Mouse (Mus musculus): ENCODE data around the gene Ccdc47. TPM values are rescaled to one million over a fixed set of nuclear protein-coding genes. Genes with fewer than 3 reads are reported as not detected.

The Ccdc47 gene
- polyA plus RNA-seq, 1 experiment = 16.9 TPM

GRCm38 (mm10) chr11:106220603-106221002, 4.5 kb upstream of the Ccdc47 start:
- no peak for TF ChIP-seq CTCF (IDR thresholded peaks at IDR 0.05; ENCODE audit: borderline replicate concordance, control insufficient read depth, extremely low read depth, insufficient read depth, low read length, poor library complexity)
- no peak for TF ChIP-seq POLR2A (IDR thresholded peaks at IDR 0.05; ENCODE audit: control insufficient read depth, extremely low read depth, insufficient read depth, low read length, poor library complexity)
- Histone ChIP-seq H3K36me3 (ENCODE audit: control insufficient read depth, insufficient read depth, low read length) (peaks cover 17% of the 10 kb centered on the region), H3K27me3 (ENCODE audit: control insufficient read depth, insufficient read depth, low read length) (no peaks in the 10 kb centered on the region), H3K4me1 (replicated peaks; ENCODE audit: control insufficient read depth, insufficient read depth, low read length) (0 out of 2 replicates have a peak, but pooled peaks cover 4% of the 10 kb centered on the region), H3K27ac (ENCODE audit: control insufficient read depth, insufficient read depth, low read length) (no peak overlapping the region), H3K4me3 (ENCODE audit: control insufficient read depth, insufficient read depth, low read length) (no peak overlapping the region)
- no peak for DNase-seq
- WGBS = 96% methylated on average over 3 of the region's 3 CpGs

GRCm38 (mm10) chr11:106216730-106217490, 766 bp upstream of the Ccdc47 start, which contains the start of gene Ddx42:
Gene Ddx42 (plus strand): TSS chr11:106216926.
- H3K27ac ChIP-seq (ENCODE audit: control insufficient read depth, insufficient read depth, low read length) = peak within 1 kb of the TSS; percentile 88
- no peaks in the 10 kb centered on the region for H3K27me3 ChIP-seq (ENCODE audit: control insufficient read depth, insufficient read depth, low read length)
- H3K36me3 ChIP-seq (ENCODE audit: control insufficient read depth, insufficient read depth, low read length) = no peaks in the 10 kb centered on the region; the same call in none of the 2 replicates
- peak; percentile 83; the same call in 1 of the 2 replicates for TF ChIP-seq POLR2A (IDR thresholded peaks at IDR 0.05; ENCODE audit: control insufficient read depth, extremely low read depth, insufficient read depth, low read length, poor library complexity)
- no peak for TF ChIP-seq CTCF (IDR thresholded peaks at IDR 0.05; ENCODE audit: borderline replicate concordance, control insufficient read depth, extremely low read depth, insufficient read depth, low read length, poor library complexity)
- peak; percentile 88 for DNase-seq
- under 1% methylated on average over 70 of the region's 70 CpGs for WGBS
- peak within 1 kb of the TSS; percentile 88 for H3K4me3 ChIP-seq (ENCODE audit: control insufficient read depth, insufficient read depth, low read length)
- H3K4me1 ChIP-seq (replicated peaks; ENCODE audit: control insufficient read depth, insufficient read depth, low read length) = peaks cover 9% of the 10 kb centered on the region; the same call in 1 of the 2 replicates

GRCm38 (mm10) chr11:106215450-106215859, 689 bp downstream of the Ccdc47 start:
- no peak for DNase-seq
- H3K27me3 ChIP-seq (ENCODE audit: control insufficient read depth, insufficient read depth, low read length) = no peaks in the 10 kb centered on the region
- no peak overlapping the region for H3K27ac ChIP-seq (ENCODE audit: control insufficient read depth, insufficient read depth, low read length)
- no peak overlapping the region for H3K4me3 ChIP-seq (ENCODE audit: control insufficient read depth, insufficient read depth, low read length)
- H3K36me3 ChIP-seq (ENCODE audit: control insufficient read depth, insufficient read depth, low read length) = peaks cover 12% of the 10 kb centered on the region
- peaks cover 9% of the 10 kb centered on the region; the same call in 1 of the 2 replicates for H3K4me1 ChIP-seq (replicated peaks; ENCODE audit: control insufficient read depth, insufficient read depth, low read length)
- TF ChIP-seq CTCF (IDR thresholded peaks at IDR 0.05; ENCODE audit: borderline replicate concordance, control insufficient read depth, extremely low read depth, insufficient read depth, low read length, poor library complexity) (no peak), POLR2A (IDR thresholded peaks at IDR 0.05; ENCODE audit: control insufficient read depth, extremely low read depth, insufficient read depth, low read length, poor library complexity) (no peak)
- WGBS = 15% methylated on average over 7 of the region's 7 CpGs

- Histone ChIP-seq H3K4me1 (replicated peaks; ENCODE audit: control insufficient read depth, insufficient read depth, low read length) (peaks cover 9% of the 10 kb centered on the region; the same call in 1 of the 2 replicates), H3K27ac (ENCODE audit: control insufficient read depth, insufficient read depth, low read length) (no peak overlapping the region), H3K4me3 (ENCODE audit: control insufficient read depth, insufficient read depth, low read length) (no peak overlapping the region), H3K36me3 (ENCODE audit: control insufficient read depth, insufficient read depth, low read length) (peaks cover 18% of the 10 kb centered on the region), H3K27me3 (ENCODE audit: control insufficient read depth, insufficient read depth, low read length) (no peaks in the 10 kb centered on the region)
- 94% methylated on average over 5 of the region's 5 CpGs for WGBS
- DNase-seq = no peak
- TF ChIP-seq CTCF (IDR thresholded peaks at IDR 0.05; ENCODE audit: borderline replicate concordance, control insufficient read depth, extremely low read depth, insufficient read depth, low read length, poor library complexity) = no peak
- TF ChIP-seq POLR2A (IDR thresholded peaks at IDR 0.05; ENCODE audit: control insufficient read depth, extremely low read depth, insufficient read depth, low read length, poor library complexity) = no peak
Measured at GRCm38 (mm10) chr11:106214856-106215255, 1.3 kb downstream of the Ccdc47 start.

GRCm38 (mm10) chr11:106212771-106213170, 3.4 kb downstream of the Ccdc47 start:
- DNase-seq = no peak
- Histone ChIP-seq H3K36me3 (ENCODE audit: control insufficient read depth, insufficient read depth, low read length) (peaks cover 37% of the 10 kb centered on the region), H3K4me3 (ENCODE audit: control insufficient read depth, insufficient read depth, low read length) (no peak overlapping the region), H3K27ac (ENCODE audit: control insufficient read depth, insufficient read depth, low read length) (no peak overlapping the region), H3K4me1 (replicated peaks; ENCODE audit: control insufficient read depth, insufficient read depth, low read length) (peaks cover 6% of the 10 kb centered on the region; the same call in 1 of the 2 replicates), H3K27me3 (ENCODE audit: control insufficient read depth, insufficient read depth, low read length) (no peaks in the 10 kb centered on the region)
- 94% methylated on average over 8 of the region's 8 CpGs for WGBS
- TF ChIP-seq CTCF (IDR thresholded peaks at IDR 0.05; ENCODE audit: borderline replicate concordance, control insufficient read depth, extremely low read depth, insufficient read depth, low read length, poor library complexity) (no peak), POLR2A (IDR thresholded peaks at IDR 0.05; ENCODE audit: control insufficient read depth, extremely low read depth, insufficient read depth, low read length, poor library complexity) (no peak)

GRCm38 (mm10) chr11:106202123-106202465, 14.1 kb downstream of the Ccdc47 start, which contains the start of gene Strada:
Gene Strada (minus strand): TSS chr11:106202168.
- H3K27ac ChIP-seq (ENCODE audit: control insufficient read depth, insufficient read depth, low read length) = peak within 1 kb of the TSS; percentile 78
- TF ChIP-seq CTCF (IDR thresholded peaks at IDR 0.05; ENCODE audit: borderline replicate concordance, control insufficient read depth, extremely low read depth, insufficient read depth, low read length, poor library complexity) = no peak
- TF ChIP-seq POLR2A (IDR thresholded peaks at IDR 0.05; ENCODE audit: control insufficient read depth, extremely low read depth, insufficient read depth, low read length, poor library complexity) = no peak
- 24% methylated on average over 5 of the region's 5 CpGs for WGBS
- no peaks in the 10 kb centered on the region for H3K27me3 ChIP-seq (ENCODE audit: control insufficient read depth, insufficient read depth, low read length)
- H3K4me3 ChIP-seq (ENCODE audit: control insufficient read depth, insufficient read depth, low read length) = peak within 1 kb of the TSS; percentile 12; the same call in 1 of the 2 replicates
- no peak for DNase-seq
- peaks cover 24% of the 10 kb centered on the region for H3K36me3 ChIP-seq (ENCODE audit: control insufficient read depth, insufficient read depth, low read length)
- H3K4me1 ChIP-seq (replicated peaks; ENCODE audit: control insufficient read depth, insufficient read depth, low read length) = peaks cover 19% of the 10 kb centered on the region
